Mouse (Mus musculus): ENCODE results near the gene Alkbh2. TPM values are rescaled to one million over a fixed set of nuclear protein-coding genes. Genes with fewer than 3 reads are reported as not detected.
A peak's percentile ranks its signal among the peaks of the same experiment; 100 is the strongest.

The Alkbh2 gene
- polyA plus RNA-seq, 1 experiment, result 1.8 TPM

- TF ChIP-seq TAL1 (IDR thresholded peaks at IDR 0.05; ENCODE audit: low read length) (no peak), GATA1 (IDR thresholded peaks at IDR 0.05; ENCODE audit: low read length) (no peak)
- no peak overlapping the region for H3K4me3 ChIP-seq (replicated peaks)
- peaks cover 57% of the 10 kb centered on the region for H3K36me3 ChIP-seq (ENCODE audit: control insufficient read depth)
These were observed 13.0 kb downstream of the Alkbh2 start for GRCm38 (mm10) chr5:114115030-114115429.

GRCm38 (mm10) chr5:114113334-114113733 is 14.7 kb downstream of the Alkbh2 start:
- H3K27me3 ChIP-seq (ENCODE audit: control insufficient read depth), result no peaks in the 10 kb centered on the region
- no peak overlapping the region for H3K4me3 ChIP-seq (replicated peaks)
- peaks cover 65% of the 10 kb centered on the region for H3K36me3 ChIP-seq (ENCODE audit: control insufficient read depth)

More at GRCm38 (mm10) chr5:114115030-114115429, 13.0 kb downstream of the Alkbh2 start:
- H3K27me3 ChIP-seq (ENCODE audit: control insufficient read depth), result no peaks in the 10 kb centered on the region
- no peaks in the 10 kb centered on the region for H3K9me3 ChIP-seq (ENCODE audit: control insufficient read depth, low read length)
- H3K4me1 ChIP-seq (ENCODE audit: control insufficient read depth), result no peaks in the 10 kb centered on the region; the same call in 1 of the 2 replicates

GRCm38 (mm10) chr5:114106391-114106935 is 21.6 kb downstream of the Alkbh2 start:
- Histone ChIP-seq H3K27me3 (ENCODE audit: control insufficient read depth) (no peaks in the 10 kb centered on the region), H3K4me3 (replicated peaks) (no peak overlapping the region), H3K36me3 (ENCODE audit: control insufficient read depth) (peaks cover 66% of the 10 kb centered on the region), H3K9me3 (ENCODE audit: control insufficient read depth, low read length) (peaks cover 3% of the 10 kb centered on the region; the same call in 1 of the 2 replicates), H3K4me1 (ENCODE audit: control insufficient read depth) (no peaks in the 10 kb centered on the region)
- TF ChIP-seq GATA1 (IDR thresholded peaks at IDR 0.05; ENCODE audit: low read length) (no peak), TAL1 (IDR thresholded peaks at IDR 0.05; ENCODE audit: low read length) (no peak)

More at GRCm38 (mm10) chr5:114113334-114113733, 14.7 kb downstream of the Alkbh2 start:
- Histone ChIP-seq H3K9me3 (ENCODE audit: control insufficient read depth, low read length) (peaks cover 3% of the 10 kb centered on the region; the same call in 1 of the 2 replicates), H3K4me1 (ENCODE audit: control insufficient read depth) (no peaks in the 10 kb centered on the region; the same call in 1 of the 2 replicates)
- TF ChIP-seq TAL1 (IDR thresholded peaks at IDR 0.05; ENCODE audit: low read length), result no peak
- no peak for TF ChIP-seq GATA1 (IDR thresholded peaks at IDR 0.05; ENCODE audit: low read length)

- H3K4me1 ChIP-seq (ENCODE audit: control insufficient read depth), result peaks cover 17% of the 10 kb centered on the region
- TF ChIP-seq TAL1 (IDR thresholded peaks at IDR 0.05; ENCODE audit: low read length) (no peak), GATA1 (IDR thresholded peaks at IDR 0.05; ENCODE audit: low read length) (no peak)
- H3K27me3 ChIP-seq (ENCODE audit: control insufficient read depth), result peaks cover 17% of the 10 kb centered on the region
- peaks cover 34% of the 10 kb centered on the region for H3K36me3 ChIP-seq (ENCODE audit: control insufficient read depth)
- H3K9me3 ChIP-seq (ENCODE audit: control insufficient read depth, low read length), result no peaks in the 10 kb centered on the region
- no peak overlapping the region for H3K4me3 ChIP-seq (replicated peaks)
These were observed 25.2 kb downstream of the Alkbh2 start for GRCm38 (mm10) chr5:114102807-114103206.

GRCm38 (mm10) chr5:114101873-114102272 is 26.1 kb downstream of the Alkbh2 start:
- no peak for TF ChIP-seq GATA1 (IDR thresholded peaks at IDR 0.05; ENCODE audit: low read length)
- TF ChIP-seq TAL1 (IDR thresholded peaks at IDR 0.05; ENCODE audit: low read length), result no peak
- H3K27me3 ChIP-seq (ENCODE audit: control insufficient read depth), result peaks cover 19% of the 10 kb centered on the region
- peaks cover 28% of the 10 kb centered on the region for H3K36me3 ChIP-seq (ENCODE audit: control insufficient read depth)
- peaks cover 17% of the 10 kb centered on the region for H3K4me1 ChIP-seq (ENCODE audit: control insufficient read depth)
- H3K4me3 ChIP-seq (replicated peaks), result no peak overlapping the region
- no peaks in the 10 kb centered on the region for H3K9me3 ChIP-seq (ENCODE audit: control insufficient read depth, low read length)

GRCm38 (mm10) chr5:114100390-114101099 is 27.5 kb downstream of the Alkbh2 start:
- Histone ChIP-seq H3K36me3 (ENCODE audit: control insufficient read depth) (peaks cover 15% of the 10 kb centered on the region), H3K4me3 (replicated peaks) (peak overlapping the region; percentile 71), H3K27me3 (ENCODE audit: control insufficient read depth) (peaks cover 19% of the 10 kb centered on the region), H3K9me3 (ENCODE audit: control insufficient read depth, low read length) (no peaks in the 10 kb centered on the region), H3K4me1 (ENCODE audit: control insufficient read depth) (peaks cover 17% of the 10 kb centered on the region)
- TF ChIP-seq TAL1 (IDR thresholded peaks at IDR 0.05; ENCODE audit: low read length), result no peak
- no peak for TF ChIP-seq GATA1 (IDR thresholded peaks at IDR 0.05; ENCODE audit: low read length)

GRCm38 (mm10) chr5:114099709-114100389 is 28.2 kb downstream of the Alkbh2 start:
- TF ChIP-seq GATA1 (IDR thresholded peaks at IDR 0.05; ENCODE audit: low read length), result no peak
- no peak for TF ChIP-seq TAL1 (IDR thresholded peaks at IDR 0.05; ENCODE audit: low read length)
- peak overlapping the region; percentile 71 for H3K4me3 ChIP-seq (replicated peaks)
- H3K4me1 ChIP-seq (ENCODE audit: control insufficient read depth), result peaks cover 17% of the 10 kb centered on the region
- H3K36me3 ChIP-seq (ENCODE audit: control insufficient read depth), result peaks cover 9% of the 10 kb centered on the region
- peaks cover 22% of the 10 kb centered on the region for H3K27me3 ChIP-seq (ENCODE audit: control insufficient read depth)
- no peaks in the 10 kb centered on the region for H3K9me3 ChIP-seq (ENCODE audit: control insufficient read depth, low read length)

- Histone ChIP-seq H3K4me3 (replicated peaks) (no peak within 1 kb of the TSS), H3K27me3 (ENCODE audit: control insufficient read depth) (peaks cover 24% of the 10 kb centered on the region), H3K9me3 (ENCODE audit: control insufficient read depth, low read length) (no peaks in the 10 kb centered on the region), H3K4me1 (ENCODE audit: control insufficient read depth) (no peaks in the 10 kb centered on the region), H3K36me3 (ENCODE audit: control insufficient read depth) (no peaks in the 10 kb centered on the region)
- TF ChIP-seq GATA1 (IDR thresholded peaks at IDR 0.05; ENCODE audit: low read length), result no peak
- TF ChIP-seq TAL1 (IDR thresholded peaks at IDR 0.05; ENCODE audit: low read length), result no peak
These were observed 36.8 kb downstream of the Alkbh2 start, which contains the start of gene Svop for GRCm38 (mm10) chr5:114091057-114091807. Gene Svop (minus strand): TSS chr5:114091570.
